ENCODE assay signal across 18 mouse cellular contexts in genomic region chr16:9947430-9947829, GRCm38 (mm10). TPM values are rescaled to one million over a fixed set of nuclear protein-coding genes. Genes with fewer than 3 reads are reported as not detected.
"Had no signal": no experiment of that assay in that cellular context is flagged by ENCODE, and none has a peak within 500 bp of the region (broad histone marks: within the 10 kb centered on the region; RNA-seq: fewer than 3 reads in every experiment).

No protein-coding gene starts in this region.

- H3K27ac ChIP-seq: lung, embryonic 15.5 days; macrophage; midbrain, embryonic 13.5 days; midbrain, embryonic 15.5 days; neural tube, embryonic 12.5 days; stomach, embryonic 15.5 days; stomach, postnatal 0 days had no signal

- H3K4me1 ChIP-seq: lung, embryonic 15.5 days; megakaryocyte, embryonic 14.5 days; midbrain, embryonic 13.5 days; midbrain, embryonic 15.5 days; neural tube, embryonic 12.5 days; stomach, embryonic 15.5 days had no signal

- H3K4me3 ChIP-seq: lung, embryonic 15.5 days; megakaryocyte, embryonic 14.5 days; midbrain, embryonic 13.5 days; midbrain, embryonic 15.5 days; neural tube, embryonic 12.5 days; stomach, embryonic 15.5 days had no signal

- DNase-seq: liver, postnatal 0 days; lung, adult 2 months; lung, postnatal 14 days; lung, postnatal 36 days; right cerebral cortex, postnatal 25 days; thymus, adult 2 months; thymus, postnatal 25 days; thymus, postnatal 4 days had no signal

RNA-seq across cellular contexts. Expression of gene Grin2a, which starts 47.9 kb away (rescaled TPM):
- total RNA-seq: megakaryocyte progenitor cell, adult 5-6 weeks; monocyte, adult 5-6 weeks had no signal
- polyA plus RNA-seq: liver, postnatal 0 days; macrophage; stomach, postnatal 0 days had no signal
